Mouse (Mus musculus) left cerebral cortex, postnatal 4 days (tissue): Measurements from ENCODE around the gene Ube2q1. TPM values are rescaled to one million over a fixed set of nuclear protein-coding genes. Genes with fewer than 3 reads are reported as not detected.

Experiments
- DNase-seq: peaks from one replicate; pipeline ENCODE4 v3.0.0-alpha.2; 2022
- intact Hi-C: fragments of 180-260 bp; cut with DNase I; formaldehyde crosslinking; loops from one replicate; pipeline ENCODE4 v1.15.1; 2025
- total RNA-seq, 2 experiments: library from RNA; stranded (reverse); gene quantifications; 2 replicates each; pipeline ENCODE4 v1.2.3; 2021

Gene Ube2q1
- total RNA-seq, 2 experiments from 2014 or later, result 74.5 to 79.3 TPM

- intact Hi-C loops, result no loop called here
- DNase-seq, result no peak
Observed at GRCm38 (mm10) chr3:89819897-89820296, 46.5 kb downstream of the Ube2q1 start.

GRCm38 (mm10) chr3:89820311-89821095 is 47.1 kb downstream of the Ube2q1 start:
- DNase-seq, result no peak
- intact Hi-C loops, result no loop called here

GRCm38 (mm10) chr3:89821096-89821513 is 47.7 kb downstream of the Ube2q1 start:
- DNase-seq, result no peak
- intact Hi-C loops, result no loop called here

GRCm38 (mm10) chr3:89821548-89822480 is 48.4 kb downstream of the Ube2q1 start:
- intact Hi-C loops, result no loop called here
- DNase-seq, result no peak

- DNase-seq, result no peak
- intact Hi-C loops, result no loop called here
Observed at GRCm38 (mm10) chr3:89823594-89823993, 50.2 kb downstream of the Ube2q1 start.

- DNase-seq, result no peak
- intact Hi-C loops, result no loop called here
Observed at GRCm38 (mm10) chr3:89826295-89826694, 52.9 kb downstream of the Ube2q1 start.

- intact Hi-C loops, result no loop called here
- no peak for DNase-seq
Observed at GRCm38 (mm10) chr3:89830815-89831591, 57.6 kb downstream of the Ube2q1 start, which contains the start of gene She. TSS of gene She (plus strand) at chr3:89831370.

Other genes with a start within 250 kb of the Ube2q1 start
- 100 to 1,000 TPM; 102 to 106 TPM for gene Adar, start 58.6 kb upstream of the Ube2q1 start, total RNA-seq
- 10 to 100 TPM; 28.4 to 29.2 TPM for gene Chrnb2, start 9.0 kb upstream of the Ube2q1 start, total RNA-seq
- gene She, start 57.8 kb downstream of the Ube2q1 start, total RNA-seq, result 1 to 10 TPM; 3.0 to 3.4 TPM
- 1 to 10 TPM; 1.8 to 1.9 TPM for gene Il6ra, start 139.6 kb downstream of the Ube2q1 start, total RNA-seq
- gene Atp8b2, start 189.9 kb downstream of the Ube2q1 start, total RNA-seq, result 10 to 100 TPM; 80.1 to 86.5 TPM
- 10 to 100 TPM; 55.0 to 60.9 TPM for gene Hax1, start 225.2 kb downstream of the Ube2q1 start, total RNA-seq